ENCODE assay signal across 8 mouse cellular contexts in genomic region chr4:10508163-10508821, GRCm38 (mm10).
A peak's percentile ranks its signal among the peaks of the same experiment; 100 is the strongest.
DNase-seq lines count a peak whose midpoint lies in the region; ATAC-seq and TF ChIP-seq lines count a peak whose summit lies in the region.

No protein-coding gene starts in this region.

- H3K36me3 ChIP-seq in heart, adult 2 months (ENCODE audit: control insufficient read depth, insufficient read depth, low read length): no peaks in the 10 kb centered on the region
- H3K36me3 ChIP-seq in heart, embryonic 10.5 days: no peaks in the 10 kb centered on the region
- no peaks in the 10 kb centered on the region for H3K36me3 ChIP-seq in testis, adult 2 months (ENCODE audit: control insufficient read depth, insufficient read depth, low read length)
- H3K36me3 ChIP-seq in forebrain, embryonic 13.5 days (ENCODE audit: poor library complexity, severe bottlenecking): no peaks in the 10 kb centered on the region
- H3K36me3 ChIP-seq in limb, embryonic 11.5 days (ENCODE audit: control insufficient read depth, insufficient read depth, low read length): no peaks in the 10 kb centered on the region

- no peak for TF ChIP-seq POLR2A in heart, adult 2 months (IDR thresholded peaks at IDR 0.05; ENCODE audit: insufficient read depth, low read depth, low read length)
- TF ChIP-seq POLR2A in testis, adult 2 months (IDR thresholded peaks at IDR 0.05; ENCODE audit: control insufficient read depth, low read depth, low read length): no peak

- H3K4me2 ChIP-seq in forebrain, embryonic 13.5 days: no peak overlapping the region
- no peak overlapping the region for H3K4me2 ChIP-seq in limb, embryonic 11.5 days (ENCODE audit: low read depth, severe bottlenecking)

- no peak overlapping the region for H3K4me3 ChIP-seq in heart, adult 2 months
- no peak overlapping the region for H3K4me3 ChIP-seq in heart, embryonic 10.5 days
- no peak overlapping the region for H3K4me3 ChIP-seq in testis, adult 2 months (ENCODE audit: control insufficient read depth, low read depth, low read length)
- H3K4me3 ChIP-seq in forebrain, embryonic 13.5 days: no peak overlapping the region
- H3K4me3 ChIP-seq in limb, embryonic 11.5 days (ENCODE audit: low read depth, low read length): no peak overlapping the region

- no peaks in the 10 kb centered on the region for H3K27me3 ChIP-seq in heart, adult 2 months (ENCODE audit: control insufficient read depth, insufficient read depth, low read length)
- H3K27me3 ChIP-seq in heart, embryonic 10.5 days (ENCODE audit: insufficient read depth, poor library complexity, severe bottlenecking): no peaks in the 10 kb centered on the region
- H3K27me3 ChIP-seq in testis, adult 2 months (ENCODE audit: control insufficient read depth, insufficient read depth, low read length): no peaks in the 10 kb centered on the region
- H3K27me3 ChIP-seq in forebrain, embryonic 13.5 days: no peaks in the 10 kb centered on the region
- H3K27me3 ChIP-seq in limb, embryonic 11.5 days (ENCODE audit: control insufficient read depth, insufficient read depth, low read length): no peaks in the 10 kb centered on the region

- peak; percentile 50; the same call in 1 of the 2 replicates for ATAC-seq in forebrain, embryonic 13.5 days
- no peak for ATAC-seq in limb, embryonic 11.5 days (ENCODE audit: insufficient number of reproducible peaks, low FRiP score, low TSS enrichment, low read depth)
- no peak for ATAC-seq in granulocyte monocyte progenitor cell, adult 5-6 weeks (replicated peaks; ENCODE audit: poor library complexity, severe bottlenecking)

- intact Hi-C loops in heart, adult 2 months (cut with DNase I): no loop called here

- TF ChIP-seq CTCF in heart, adult 2 months (IDR thresholded peaks at IDR 0.05): peak; percentile 42
- peak; percentile 25; the same call in 1 of the 2 replicates for TF ChIP-seq CTCF in testis, adult 2 months (IDR thresholded peaks at IDR 0.05; ENCODE audit: control insufficient read depth, insufficient read depth, insufficient replicate concordance, low read depth, low read length)

- H3K79me2 ChIP-seq in heart, adult 2 months (replicated peaks; ENCODE audit: control insufficient read depth, insufficient read depth, low read length): no peaks in the 10 kb centered on the region

- H3K9me3 ChIP-seq in heart, embryonic 10.5 days: no peaks in the 10 kb centered on the region
- no peaks in the 10 kb centered on the region for H3K9me3 ChIP-seq in forebrain, embryonic 13.5 days (replicated peaks)
- no peaks in the 10 kb centered on the region for H3K9me3 ChIP-seq in limb, embryonic 11.5 days (ENCODE audit: control insufficient read depth, low read length)

- no peak for DNase-seq in heart, adult 2 months
- DNase-seq in heart, embryonic 10.5 days (ENCODE audit: low spot score): no peak
- no peak for DNase-seq in testis, postnatal 14 days (ENCODE audit: low spot score)
- DNase-seq in limb, embryonic 11.5 days (ENCODE audit: low spot score): peak; percentile 49
- DNase-seq in Muller cell, postnatal 12 days (ENCODE audit: inconsistent ontology term): no peak

- WGBS in heart, adult 2 months: 51% methylated on average over 6 of the region's 6 CpGs
- WGBS in heart, embryonic 10.5 days: 67% methylated on average over 6 of the region's 6 CpGs
- 59% methylated on average over 6 of the region's 6 CpGs for WGBS in forebrain, embryonic 13.5 days
- WGBS in limb, embryonic 11.5 days: 65% methylated on average over 6 of the region's 6 CpGs

- no peak overlapping the region for H3K9ac ChIP-seq in heart, adult 2 months (ENCODE audit: low read depth, low read length)
- H3K9ac ChIP-seq in forebrain, embryonic 13.5 days: no peak overlapping the region
- no peak overlapping the region for H3K9ac ChIP-seq in limb, embryonic 11.5 days (ENCODE audit: low read length)

- no peak overlapping the region for H3K27ac ChIP-seq in heart, adult 2 months
- H3K27ac ChIP-seq in heart, embryonic 10.5 days: no peak overlapping the region
- H3K27ac ChIP-seq in testis, adult 2 months (ENCODE audit: control insufficient read depth, insufficient read depth, low read depth, low read length): no peak overlapping the region
- H3K27ac ChIP-seq in forebrain, embryonic 13.5 days: no peak overlapping the region
- H3K27ac ChIP-seq in limb, embryonic 11.5 days (replicated peaks; ENCODE audit: low read depth, low read length): no peak overlapping the region

- TF ChIP-seq EP300 in heart, adult 2 months (IDR thresholded peaks at IDR 0.05; ENCODE audit: insufficient read depth, low read depth, low read length): no peak

- H3K4me1 ChIP-seq in heart, adult 2 months (ENCODE audit: control insufficient read depth, insufficient read depth, low read length): no peaks in the 10 kb centered on the region
- H3K4me1 ChIP-seq in heart, embryonic 10.5 days: no peaks in the 10 kb centered on the region
- no peaks in the 10 kb centered on the region for H3K4me1 ChIP-seq in testis, adult 2 months (ENCODE audit: control insufficient read depth, insufficient read depth, low read length)
- no peaks in the 10 kb centered on the region for H3K4me1 ChIP-seq in forebrain, embryonic 13.5 days
- H3K4me1 ChIP-seq in limb, embryonic 11.5 days (ENCODE audit: control insufficient read depth, insufficient read depth, low read length): no peaks in the 10 kb centered on the region
